Mouse (Mus musculus): ENCODE data around the gene Nol4l. TPM values are rescaled to one million over a fixed set of nuclear protein-coding genes. Genes with fewer than 3 reads are reported as not detected.

The Nol4l gene
- total and polyA plus RNA-seq, 2 experiments from 2014 or later = 28.0 to 58.5 TPM

DNA sequence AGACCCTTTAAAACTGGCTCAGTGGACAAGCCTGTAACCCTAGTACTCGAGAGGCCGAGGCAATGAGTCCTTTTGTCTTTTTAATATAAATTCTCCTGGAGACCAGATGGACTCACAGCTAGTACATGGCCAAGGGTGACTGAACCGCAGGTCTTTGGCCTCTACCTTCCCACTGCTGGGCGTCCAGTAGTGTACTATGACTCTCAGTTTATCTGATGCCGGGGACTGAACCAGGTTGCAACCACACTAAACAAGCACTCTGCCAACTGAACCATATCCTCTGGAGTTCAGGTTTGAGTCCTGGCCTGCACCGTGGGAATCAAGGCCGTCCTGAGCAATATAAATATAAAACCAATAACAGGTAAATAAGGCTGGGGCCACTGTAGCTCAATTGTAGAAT lies 24.8 kb upstream of the Nol4l start:
- H3K4me1 ChIP-seq (ENCODE audit: insufficient read depth) = 0 out of 2 replicates have a peak, but pooled peaks cover 3% of the 10 kb centered on the region
- no peak for DNase-seq
- H3K9me3 ChIP-seq (ENCODE audit: low read length) = no peaks in the 10 kb centered on the region
- TF ChIP-seq CTCF (IDR thresholded peaks at IDR 0.05; ENCODE audit: low read depth) = no peak
- H3K36me3 ChIP-seq (ENCODE audit: insufficient read depth) = no peaks in the 10 kb centered on the region
- H3K4me3 ChIP-seq (ENCODE audit: low read depth, low read length) = no peak overlapping the region
- no peak overlapping the region for H3K9ac ChIP-seq
- no peak overlapping the region for H3K4me2 ChIP-seq (ENCODE audit: low read depth)
- no peaks in the 10 kb centered on the region for H3K27me3 ChIP-seq (ENCODE audit: insufficient read depth, low read length)
- H3K27ac ChIP-seq (ENCODE audit: low read depth, low read length) = no peak overlapping the region
- ATAC-seq = no peak
- WGBS = 84% methylated on average over 7 of the region's 7 CpGs

DNA sequence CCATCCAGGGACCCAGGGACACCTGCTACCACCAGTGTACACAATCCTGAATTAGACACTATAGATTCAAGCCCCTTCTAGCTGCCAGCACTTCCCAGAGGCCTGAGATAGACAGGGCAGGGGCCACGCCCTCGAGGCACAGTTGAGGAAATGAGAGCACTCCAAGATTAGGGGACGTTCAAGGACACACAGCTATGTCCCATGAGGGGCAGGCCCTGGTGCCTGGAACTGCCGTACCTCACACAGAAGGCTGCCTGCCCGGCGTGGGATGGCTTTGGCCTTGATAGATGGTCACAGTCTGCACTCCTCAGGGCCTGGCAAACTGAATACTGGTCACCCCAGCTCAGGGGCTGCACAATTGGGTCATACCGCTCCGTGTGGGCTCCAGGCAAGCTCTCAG lies 19.7 kb upstream of the Nol4l start:
- DNase-seq = no peak
- Histone ChIP-seq H3K36me3 (ENCODE audit: insufficient read depth) (no peaks in the 10 kb centered on the region), H3K4me3 (ENCODE audit: low read depth, low read length) (no peak overlapping the region), H3K9ac (no peak overlapping the region), H3K4me2 (ENCODE audit: low read depth) (no peak overlapping the region), H3K9me3 (ENCODE audit: low read length) (no peaks in the 10 kb centered on the region), H3K4me1 (ENCODE audit: insufficient read depth) (peaks cover 12% of the 10 kb centered on the region), H3K27me3 (ENCODE audit: insufficient read depth, low read length) (no peaks in the 10 kb centered on the region), H3K27ac (ENCODE audit: low read depth, low read length) (no peak overlapping the region)
- WGBS = 81% methylated on average over 8 of the region's 8 CpGs
- no peak for TF ChIP-seq CTCF (IDR thresholded peaks at IDR 0.05; ENCODE audit: low read depth)
- no peak for ATAC-seq

DNA sequence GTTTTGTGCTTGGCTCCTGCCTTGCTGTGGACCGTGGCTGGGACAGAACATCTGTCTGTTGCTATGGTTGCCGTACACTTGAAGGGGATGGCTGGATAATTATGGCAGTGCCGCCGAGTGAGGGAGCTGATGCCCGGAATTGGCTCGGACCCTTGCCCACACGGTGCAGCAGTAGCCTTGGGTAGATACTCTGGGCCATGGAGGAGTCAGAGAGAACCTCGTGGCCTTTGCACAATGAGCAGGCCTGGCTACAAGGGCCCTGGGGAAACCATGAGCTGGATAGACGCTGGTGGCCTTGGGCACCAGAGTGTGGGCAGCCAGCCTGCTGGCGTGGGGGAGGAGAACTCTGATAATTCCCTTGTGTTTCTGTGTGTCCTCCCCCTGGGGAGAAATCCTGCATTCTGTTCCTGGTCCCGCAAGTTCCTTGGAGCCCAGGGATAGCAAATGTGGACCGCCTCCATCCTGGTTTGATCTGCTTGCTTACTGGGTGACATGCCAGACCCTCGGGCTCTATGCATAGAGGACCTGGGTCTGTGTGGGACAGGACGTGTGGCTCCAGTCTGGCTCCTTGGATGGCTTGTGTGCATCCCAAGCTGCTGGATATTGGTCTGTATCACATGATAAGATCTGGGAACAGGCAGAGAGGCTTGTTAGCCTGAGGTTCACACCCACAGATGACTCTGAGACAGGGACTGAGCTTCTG lies 18.6 kb upstream of the Nol4l start:
- TF ChIP-seq CTCF (IDR thresholded peaks at IDR 0.05; ENCODE audit: low read depth) = no peak
- ATAC-seq = peak; percentile 78
- Histone ChIP-seq H3K36me3 (ENCODE audit: insufficient read depth) (no peaks in the 10 kb centered on the region), H3K4me1 (ENCODE audit: insufficient read depth) (peaks cover 12% of the 10 kb centered on the region), H3K4me3 (ENCODE audit: low read depth, low read length) (no peak overlapping the region), H3K27me3 (ENCODE audit: insufficient read depth, low read length) (no peaks in the 10 kb centered on the region), H3K27ac (ENCODE audit: low read depth, low read length) (0 out of 2 replicates have a peak overlapping the region, but pooled peaks have one; percentile 60), H3K9ac (no peak overlapping the region), H3K4me2 (ENCODE audit: low read depth) (no peak overlapping the region), H3K9me3 (ENCODE audit: low read length) (no peaks in the 10 kb centered on the region)
- DNase-seq = peak; percentile 51
- WGBS = 23% methylated on average over 14 of the region's 14 CpGs

- Histone ChIP-seq H3K27me3 (ENCODE audit: insufficient read depth, low read length) (no peaks in the 10 kb centered on the region), H3K4me2 (ENCODE audit: low read depth) (no peak overlapping the region), H3K36me3 (ENCODE audit: insufficient read depth) (no peaks in the 10 kb centered on the region), H3K4me1 (ENCODE audit: insufficient read depth) (peaks cover 12% of the 10 kb centered on the region), H3K9me3 (ENCODE audit: low read length) (no peaks in the 10 kb centered on the region), H3K9ac (no peak overlapping the region), H3K27ac (ENCODE audit: low read depth, low read length) (no peak overlapping the region), H3K4me3 (ENCODE audit: low read depth, low read length) (no peak overlapping the region)
- ATAC-seq = no peak
- WGBS = 84% methylated on average over 3 of the region's 3 CpGs
- no peak for TF ChIP-seq CTCF (IDR thresholded peaks at IDR 0.05; ENCODE audit: low read depth)
- no peak for DNase-seq
Observed at GRCm38 (mm10) chr2:153547633-153548032, 17.9 kb upstream of the Nol4l start.

DNA sequence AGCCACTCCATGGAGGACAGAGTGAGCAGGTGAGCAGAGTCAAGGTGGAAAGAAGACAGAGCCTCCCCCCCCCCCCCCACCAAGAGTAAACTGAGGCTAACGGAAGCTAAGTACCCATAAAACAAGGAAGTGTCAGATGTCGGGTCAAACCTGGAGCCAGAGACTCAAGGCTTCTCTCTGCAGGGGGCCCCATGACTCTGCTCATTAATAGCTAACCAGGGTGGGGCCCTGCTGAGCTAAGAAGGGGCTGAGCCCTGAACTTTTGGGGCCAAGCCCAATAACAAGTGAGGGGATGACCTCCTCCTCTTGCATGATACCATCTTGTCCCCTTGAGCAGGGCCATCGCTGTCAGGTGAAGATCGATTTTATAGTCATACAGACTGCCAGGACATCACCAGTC lies 17.2 kb upstream of the Nol4l start:
- WGBS = 76% methylated on average over 4 of the region's 4 CpGs
- ATAC-seq (no peak), DNase-seq (no peak)
- Histone ChIP-seq H3K4me3 (ENCODE audit: low read depth, low read length) (no peak overlapping the region), H3K4me1 (ENCODE audit: insufficient read depth) (peaks cover 12% of the 10 kb centered on the region), H3K9me3 (ENCODE audit: low read length) (no peaks in the 10 kb centered on the region), H3K36me3 (ENCODE audit: insufficient read depth) (no peaks in the 10 kb centered on the region), H3K4me2 (ENCODE audit: low read depth) (no peak overlapping the region), H3K27ac (ENCODE audit: low read depth, low read length) (no peak overlapping the region), H3K9ac (no peak overlapping the region), H3K27me3 (ENCODE audit: insufficient read depth, low read length) (no peaks in the 10 kb centered on the region)
- no peak for TF ChIP-seq CTCF (IDR thresholded peaks at IDR 0.05; ENCODE audit: low read depth)

GRCm38 (mm10) chr2:153546471-153546870 lies 16.7 kb upstream of the Nol4l start:
- 44% methylated on average over 5 of the region's 5 CpGs for WGBS
- Histone ChIP-seq H3K4me1 (ENCODE audit: insufficient read depth) (peaks cover 12% of the 10 kb centered on the region), H3K9ac (no peak overlapping the region), H3K36me3 (ENCODE audit: insufficient read depth) (no peaks in the 10 kb centered on the region), H3K27ac (ENCODE audit: low read depth, low read length) (no peak overlapping the region), H3K4me3 (ENCODE audit: low read depth, low read length) (no peak overlapping the region), H3K27me3 (ENCODE audit: insufficient read depth, low read length) (no peaks in the 10 kb centered on the region), H3K4me2 (ENCODE audit: low read depth) (no peak overlapping the region), H3K9me3 (ENCODE audit: low read length) (no peaks in the 10 kb centered on the region)
- ATAC-seq (no peak), DNase-seq (no peak)
- no peak for TF ChIP-seq CTCF (IDR thresholded peaks at IDR 0.05; ENCODE audit: low read depth)

- Histone ChIP-seq H3K27ac (ENCODE audit: low read depth, low read length) (no peak overlapping the region), H3K9me3 (ENCODE audit: low read length) (no peaks in the 10 kb centered on the region), H3K4me3 (ENCODE audit: low read depth, low read length) (no peak overlapping the region), H3K4me2 (ENCODE audit: low read depth) (no peak overlapping the region), H3K4me1 (ENCODE audit: insufficient read depth) (peaks cover 12% of the 10 kb centered on the region), H3K9ac (no peak overlapping the region), H3K36me3 (ENCODE audit: insufficient read depth) (no peaks in the 10 kb centered on the region), H3K27me3 (ENCODE audit: insufficient read depth, low read length) (no peaks in the 10 kb centered on the region)
- ATAC-seq (no peak), DNase-seq (no peak)
- 69% methylated on average over 4 of the region's 4 CpGs for WGBS
- no peak for TF ChIP-seq CTCF (IDR thresholded peaks at IDR 0.05; ENCODE audit: low read depth)
Observed at GRCm38 (mm10) chr2:153544771-153545170, 15.0 kb upstream of the Nol4l start.

Measured in forebrain, postnatal 0 days (tissue).